In the genomic region with DNA sequence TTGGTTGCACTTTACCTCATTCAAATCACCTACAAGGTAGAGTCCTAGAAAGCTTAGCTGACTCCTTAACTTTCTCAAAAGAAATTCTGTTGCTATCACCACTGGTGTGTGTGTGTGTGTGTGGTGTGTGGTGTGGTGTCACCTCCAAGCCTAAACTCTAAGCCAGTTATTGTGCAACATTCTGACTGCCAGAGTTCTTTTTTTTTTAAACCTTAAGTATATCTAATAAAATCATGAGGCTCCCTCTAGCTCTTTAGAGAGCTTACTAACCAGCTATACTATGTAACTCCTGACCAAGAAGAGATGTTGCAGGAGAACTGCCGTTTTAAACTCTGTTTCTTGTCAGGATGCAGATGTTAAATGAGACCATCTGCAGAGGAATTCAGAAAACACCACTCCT, we compare ENCODE assay signal across 29 mouse cellular contexts. TPM values are rescaled to one million over a fixed set of nuclear protein-coding genes. Genes with fewer than 3 reads are reported as not detected.
A peak's percentile ranks its signal among the peaks of the same experiment; 100 is the strongest.
DNase-seq lines count a peak whose midpoint lies in the region; ATAC-seq and TF ChIP-seq lines count a peak whose summit lies in the region.
"Had no signal": no experiment of that assay in that cellular context is flagged by ENCODE, and none has a peak within 500 bp of the region (broad histone marks: within the 10 kb centered on the region; RNA-seq: fewer than 3 reads in every experiment).

No protein-coding gene starts in this region.

- no peak for TF ChIP-seq EP300 in stomach, postnatal 0 days (optimal IDR thresholded peaks at IDR 0.05)

- no peak overlapping the region for H3K9ac ChIP-seq in intestine, embryonic 14.5 days (ENCODE audit: low read length)
- H3K9ac ChIP-seq in intestine, postnatal 0 days (ENCODE audit: low read depth, low read length) = no peak overlapping the region
- no peak overlapping the region for H3K9ac ChIP-seq in stomach, embryonic 14.5 days (replicated peaks; ENCODE audit: low read depth, low read length)
- no peak overlapping the region for H3K9ac ChIP-seq in stomach, postnatal 0 days (ENCODE audit: low read length)
- H3K9ac ChIP-seq in hindbrain, embryonic 16.5 days (ENCODE audit: low read depth, low read length) = no peak overlapping the region
- H3K9ac ChIP-seq: embryonic facial prominence, embryonic 15.5 days; forebrain, postnatal 0 days; hindbrain, embryonic 14.5 days; intestine, embryonic 15.5 days; liver, embryonic 13.5 days; lung, embryonic 15.5 days; neural tube, embryonic 15.5 days had no signal

- H3K9me3 ChIP-seq in intestine, embryonic 14.5 days (ENCODE audit: control insufficient read depth, low read length) = no peaks in the 10 kb centered on the region
- H3K9me3 ChIP-seq in intestine, postnatal 0 days (ENCODE audit: control insufficient read depth) = no peaks in the 10 kb centered on the region
- H3K9me3 ChIP-seq in stomach, embryonic 14.5 days (ENCODE audit: control insufficient read depth, low read depth, low read length) = no peaks in the 10 kb centered on the region
- H3K9me3 ChIP-seq in stomach, postnatal 0 days (ENCODE audit: control insufficient read depth, low read length) = no peaks in the 10 kb centered on the region
- H3K9me3 ChIP-seq in hindbrain, embryonic 16.5 days (ENCODE audit: control insufficient read depth, low read length) = no peaks in the 10 kb centered on the region
- H3K9me3 ChIP-seq: embryonic facial prominence, embryonic 15.5 days; forebrain, embryonic 10.5 days; intestine, embryonic 15.5 days; liver, embryonic 13.5 days; lung, embryonic 15.5 days; neural tube, embryonic 15.5 days had no signal

- no peak for ATAC-seq in intestine, embryonic 14.5 days (replicated peaks; ENCODE audit: low FRiP score, low TSS enrichment, low read depth)
- ATAC-seq in intestine, postnatal 0 days = no peak
- no peak for ATAC-seq in stomach, embryonic 14.5 days (ENCODE audit: insufficient number of reproducible peaks, insufficient read depth, low FRiP score, low read depth)
- ATAC-seq in stomach, postnatal 0 days (ENCODE audit: low FRiP score, low TSS enrichment) = no peak
- no peak for ATAC-seq in hindbrain, embryonic 16.5 days
- ATAC-seq: forebrain, postnatal 0 days; intestine, embryonic 15.5 days; Patski had no signal

- peaks cover 21% of the 10 kb centered on the region; the same call in 1 of the 2 replicates for H3K4me1 ChIP-seq in intestine, embryonic 14.5 days (replicated peaks; ENCODE audit: control insufficient read depth, insufficient read depth, low read length)
- no peaks in the 10 kb centered on the region for H3K4me1 ChIP-seq in intestine, postnatal 0 days (replicated peaks; ENCODE audit: control insufficient read depth, insufficient read depth, low read length)
- peaks cover 18% of the 10 kb centered on the region for H3K4me1 ChIP-seq in stomach, embryonic 14.5 days (ENCODE audit: control insufficient read depth, insufficient read depth, low read length)
- H3K4me1 ChIP-seq in stomach, postnatal 0 days (replicated peaks; ENCODE audit: control insufficient read depth, insufficient read depth) = 0 out of 2 replicates have a peak, but pooled peaks cover 1% of the 10 kb centered on the region
- peaks cover 16% of the 10 kb centered on the region for H3K4me1 ChIP-seq in hindbrain, embryonic 16.5 days (ENCODE audit: control insufficient read depth, insufficient read depth, low read depth, low read length)
- H3K4me1 ChIP-seq: intestine, embryonic 15.5 days; liver, embryonic 13.5 days had no signal

- no peak overlapping the region for H3K4me3 ChIP-seq in intestine, embryonic 14.5 days (ENCODE audit: low read depth, low read length)
- no peak overlapping the region for H3K4me3 ChIP-seq in intestine, postnatal 0 days (ENCODE audit: low read depth, low read length)
- H3K4me3 ChIP-seq in stomach, embryonic 14.5 days (ENCODE audit: low read depth, low read length) = no peak overlapping the region
- no peak overlapping the region for H3K4me3 ChIP-seq in stomach, postnatal 0 days (ENCODE audit: low read depth, low read length)
- H3K4me3 ChIP-seq in hindbrain, embryonic 16.5 days (ENCODE audit: low read length) = no peak overlapping the region
- H3K4me3 ChIP-seq: embryonic facial prominence, embryonic 15.5 days; forebrain, embryonic 10.5 days; intestine, embryonic 15.5 days; liver, embryonic 13.5 days; lung, embryonic 15.5 days; neural tube, embryonic 15.5 days had no signal

- intact Hi-C loops in heart, postnatal 14 days (cut with DNase I) = no loop called here

- no peaks in the 10 kb centered on the region for H3K27me3 ChIP-seq in intestine, embryonic 14.5 days (replicated peaks; ENCODE audit: control insufficient read depth, insufficient read depth, low read length)
- peaks cover 28% of the 10 kb centered on the region for H3K27me3 ChIP-seq in intestine, postnatal 0 days (replicated peaks; ENCODE audit: control insufficient read depth, insufficient read depth, low read length)
- H3K27me3 ChIP-seq in stomach, embryonic 14.5 days (ENCODE audit: control insufficient read depth, insufficient read depth, low read length) = no peaks in the 10 kb centered on the region
- H3K27me3 ChIP-seq in stomach, postnatal 0 days (ENCODE audit: control insufficient read depth, insufficient read depth, low read length) = no peaks in the 10 kb centered on the region
- peaks cover 26% of the 10 kb centered on the region for H3K27me3 ChIP-seq in hindbrain, embryonic 16.5 days (replicated peaks; ENCODE audit: control insufficient read depth, insufficient read depth, low read length)
- H3K27me3 ChIP-seq: Patski had no signal

- TF ChIP-seq CTCF in intestine, postnatal 0 days (IDR thresholded peaks at IDR 0.05; ENCODE audit: low read depth) = no peak
- no peak for TF ChIP-seq CTCF in stomach, postnatal 0 days (IDR thresholded peaks at IDR 0.05; ENCODE audit: low read depth)

- no peak overlapping the region for H3K27ac ChIP-seq in intestine, embryonic 14.5 days (ENCODE audit: low read depth)
- H3K27ac ChIP-seq in intestine, postnatal 0 days (ENCODE audit: low read depth, low read length) = no peak overlapping the region
- H3K27ac ChIP-seq in stomach, embryonic 14.5 days (ENCODE audit: low read length) = peak overlapping the region; percentile 4; the same call in 1 of the 2 replicates
- H3K27ac ChIP-seq in stomach, postnatal 0 days (replicated peaks) = no peak overlapping the region
- H3K27ac ChIP-seq in hindbrain, embryonic 16.5 days (ENCODE audit: low read depth, low read length) = no peak overlapping the region
- H3K27ac ChIP-seq: embryonic facial prominence, embryonic 15.5 days; forebrain, embryonic 10.5 days; hindbrain, embryonic 14.5 days; intestine, embryonic 15.5 days; liver, embryonic 13.5 days; lung, embryonic 15.5 days; neural tube, embryonic 15.5 days had no signal

- peak overlapping the region; percentile 79; the same call in 1 of the 2 replicates for H3K4me2 ChIP-seq in intestine, embryonic 14.5 days (ENCODE audit: low read length)
- H3K4me2 ChIP-seq in intestine, postnatal 0 days (replicated peaks; ENCODE audit: low read depth) = no peak overlapping the region
- no peak overlapping the region; the same call in 1 of the 2 replicates for H3K4me2 ChIP-seq in stomach, embryonic 14.5 days (replicated peaks; ENCODE audit: low read depth, low read length)
- no peak overlapping the region for H3K4me2 ChIP-seq in stomach, postnatal 0 days (replicated peaks; ENCODE audit: low read depth)
- H3K4me2 ChIP-seq in hindbrain, embryonic 16.5 days (ENCODE audit: low read length) = no peak overlapping the region
- H3K4me2 ChIP-seq: embryonic facial prominence, embryonic 15.5 days; intestine, embryonic 15.5 days; liver, embryonic 13.5 days; lung, embryonic 15.5 days; midbrain, embryonic 11.5 days; neural tube, embryonic 15.5 days had no signal

- 13% methylated on average over 1 of the region's 1 CpGs for WGBS in intestine, embryonic 14.5 days
- 45% methylated on average over 1 of the region's 1 CpGs for WGBS in intestine, postnatal 0 days
- WGBS in stomach, embryonic 14.5 days = 19% methylated on average over 1 of the region's 1 CpGs
- WGBS in stomach, postnatal 0 days = 18% methylated on average over 1 of the region's 1 CpGs
- 58% methylated on average over 1 of the region's 1 CpGs for WGBS in hindbrain, embryonic 16.5 days

- DNase-seq in intestine, embryonic 14.5 days (ENCODE audit: low spot score) = no peak
- no peak for DNase-seq in stomach, postnatal 0 days (ENCODE audit: low spot score)
- DNase-seq in fibroblast of lung, adult 2 months (ENCODE audit: low read depth) = peak; percentile 51
- DNase-seq in left cerebral cortex, adult 11 months (ENCODE audit: low spot score) = no peak
- no peak for DNase-seq in heart, postnatal 14 days
- DNase-seq: adrenal gland, adult 2 months; cerebellum, adult 11 months; cerebellum, adult 9-11 months; forebrain, postnatal 0 days; gastrocnemius, postnatal 25 days; heart, postnatal 36 days; kidney, adult 9 months; kidney, postnatal 4 days; left cerebral cortex, postnatal 4 days; liver, embryonic 13.5 days; thymus, postnatal 14 days had no signal

- H3K36me3 ChIP-seq in intestine, embryonic 14.5 days (ENCODE audit: control insufficient read depth, insufficient read depth, low read length) = no peaks in the 10 kb centered on the region
- H3K36me3 ChIP-seq in intestine, postnatal 0 days (ENCODE audit: control insufficient read depth, insufficient read depth) = no peaks in the 10 kb centered on the region
- no peaks in the 10 kb centered on the region for H3K36me3 ChIP-seq in stomach, embryonic 14.5 days (ENCODE audit: control insufficient read depth, insufficient read depth, low read length)
- no peaks in the 10 kb centered on the region for H3K36me3 ChIP-seq in stomach, postnatal 0 days (ENCODE audit: control insufficient read depth, insufficient read depth, low read length)
- H3K36me3 ChIP-seq in hindbrain, embryonic 16.5 days (ENCODE audit: control insufficient read depth, insufficient read depth, low read length) = no peaks in the 10 kb centered on the region
- H3K36me3 ChIP-seq: embryonic facial prominence, embryonic 15.5 days; forebrain, embryonic 10.5 days; intestine, embryonic 15.5 days; liver, embryonic 13.5 days; lung, embryonic 15.5 days; neural tube, embryonic 15.5 days had no signal

RNA-seq across cellular contexts. Expression of a gene that starts 4.1 kb away (rescaled TPM):
- 24.3 and 31.7 TPM in 2 replicates for polyA plus RNA-seq in intestine, embryonic 14.5 days (2014; fragmentation: Nextera tagmentation; extraction: Ambion mirVana)
- 5.8 and 6.4 TPM in 2 replicates for polyA plus RNA-seq in intestine, postnatal 0 days (2015; fragmentation: Nextera tagmentation; extraction: Ambion mirVana)
- 28.3 and 35.7 TPM in 2 replicates for polyA plus RNA-seq in stomach, embryonic 14.5 days (2014; fragmentation: Nextera tagmentation; extraction: Ambion mirVana)
- polyA plus RNA-seq in stomach, postnatal 0 days (2015; fragmentation: Nextera tagmentation; extraction: Ambion mirVana) = 5.8 and 6.9 TPM in 2 replicates
- polyA plus RNA-seq in hindbrain, embryonic 16.5 days (2015; fragmentation: Nextera tagmentation; extraction: Ambion mirVana) = 7.0 and 11.9 TPM in 2 replicates
- 1 to 10 TPM; 3.2 to 3.9 TPM for total RNA-seq in heart, postnatal 14 days (2021)
- total RNA-seq: common myeloid progenitor, adult 5-6 weeks; megakaryocyte progenitor cell, adult 5-6 weeks had no signal
